Mouse (Mus musculus) cerebellum, adult 2 months (tissue): ENCODE measurements around the gene Il1rapl1.

Experiments used
- CTCF ChIP-seq: fragments of 200-500 bp; IDR thresholded peaks from 2 replicates; pipeline ENCODE4 v1.5.1; 2011; ENCODE audit warnings: low read depth, mild to moderate bottlenecking, control low read depth, low read length, moderate library complexity, borderline replicate concordance; ENCODE audit not compliant: insufficient read depth
- POLR2A ChIP-seq: fragments of 200-500 bp; IDR thresholded peaks from 2 replicates; pipeline ENCODE4 v1.6.1; 2011; ENCODE audit warnings: low read length, control low read depth, borderline replicate concordance; ENCODE audit not compliant: insufficient read depth

DNA sequence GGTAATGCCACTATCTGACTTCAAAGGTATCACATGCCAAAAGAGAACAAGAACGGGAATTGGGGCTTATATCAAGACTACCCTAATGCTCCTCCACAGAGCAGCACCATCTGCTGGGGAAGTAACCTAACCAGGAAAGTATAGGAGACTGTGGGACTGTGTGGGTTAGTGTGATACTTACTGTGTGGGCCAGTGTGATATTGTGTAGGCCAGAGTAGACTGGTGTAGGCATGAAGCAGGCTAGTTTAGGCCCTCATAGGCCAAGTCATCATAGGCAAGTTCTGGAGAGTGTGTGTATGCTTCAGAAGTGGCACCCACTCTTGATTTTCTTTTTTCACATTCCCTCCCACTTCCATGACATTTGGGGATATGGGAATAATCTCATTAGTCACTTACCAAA lies 76.5 kb downstream of the Il1rapl1 start:
- TF ChIP-seq POLR2A (no peak), CTCF (no peak)
